Mouse (Mus musculus) regulatory T cell (primary cell): Measurements from ENCODE around the gene Ripor2.

Experiments
- in situ Hi-C: fragments of 300-600 bp; cut with MboI, MseI; formaldehyde crosslinking; loops from one replicate; pipeline ENCODE4 v1.15.1; 2025; ENCODE audit warnings: high pct_unique_total_duplicates

The Ripor2 gene

GRCm38 (mm10) chr13:24581833-24582232 lies at the start of gene Ripor2:
Gene Ripor2 (plus strand): TSS chr13:24582189.
- in situ Hi-C loops = no loop called here

DNA sequence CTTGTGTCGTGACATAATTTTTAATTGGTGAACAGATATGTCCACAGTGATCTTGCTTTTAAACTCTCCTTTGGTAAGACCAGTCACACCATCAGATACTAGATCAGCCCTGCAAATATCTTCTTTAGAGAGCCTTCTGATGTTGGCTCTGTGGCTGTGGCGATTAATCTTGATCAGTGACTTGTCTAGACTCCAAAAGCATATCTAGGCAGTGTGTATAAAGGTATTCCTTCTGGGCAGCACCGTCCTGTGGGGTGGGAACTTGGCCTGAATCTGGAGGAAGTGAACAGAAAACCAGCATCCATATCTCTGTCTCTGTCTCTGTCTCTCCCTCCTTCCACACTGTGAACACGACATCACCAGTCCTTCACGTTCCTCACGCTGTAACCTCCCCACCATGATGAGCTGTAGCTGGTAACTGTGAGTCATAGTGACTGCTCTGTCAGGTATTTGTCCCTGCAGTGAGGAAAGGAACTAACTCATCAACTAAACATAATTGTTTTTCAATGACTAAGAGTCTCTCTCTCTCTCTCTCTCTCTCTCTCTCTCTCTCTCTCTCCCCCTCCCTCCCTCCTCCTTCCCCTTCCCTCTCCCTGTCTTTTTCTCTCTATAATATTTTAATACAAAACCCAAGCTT lies 45.3 kb upstream of the Ripor2 start:
- in situ Hi-C loops = no loop called here

- in situ Hi-C loops = no loop called here
Observed at GRCm38 (mm10) chr13:24538012-24538411, 44.0 kb upstream of the Ripor2 start.

DNA sequence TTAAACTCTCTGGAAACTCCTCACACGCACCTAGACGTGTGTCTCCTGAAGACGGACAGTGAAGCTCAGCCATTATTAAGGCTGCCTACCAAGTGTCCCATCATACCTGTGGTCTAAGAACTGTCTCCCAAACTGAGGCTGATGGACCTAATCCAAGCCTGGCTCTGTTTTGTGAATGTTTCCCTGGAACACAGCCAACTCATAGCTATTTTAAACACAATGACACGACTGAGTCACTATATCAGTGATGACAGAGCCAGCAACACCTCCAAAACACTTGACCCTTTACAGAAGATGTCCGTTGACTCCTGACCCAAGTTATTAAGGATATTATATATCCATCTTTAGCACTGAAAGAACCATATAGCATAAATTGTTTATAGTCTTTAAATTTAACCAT lies 43.0 kb upstream of the Ripor2 start:
- in situ Hi-C loops = no loop called here

- in situ Hi-C loops = loop anchor here (10.0 kb wide), 1 partner anchor 59 kb away; no protein-coding TSS in a partner anchor
Observed at GRCm38 (mm10) chr13:24545677-24546076, 36.3 kb upstream of the Ripor2 start.

DNA sequence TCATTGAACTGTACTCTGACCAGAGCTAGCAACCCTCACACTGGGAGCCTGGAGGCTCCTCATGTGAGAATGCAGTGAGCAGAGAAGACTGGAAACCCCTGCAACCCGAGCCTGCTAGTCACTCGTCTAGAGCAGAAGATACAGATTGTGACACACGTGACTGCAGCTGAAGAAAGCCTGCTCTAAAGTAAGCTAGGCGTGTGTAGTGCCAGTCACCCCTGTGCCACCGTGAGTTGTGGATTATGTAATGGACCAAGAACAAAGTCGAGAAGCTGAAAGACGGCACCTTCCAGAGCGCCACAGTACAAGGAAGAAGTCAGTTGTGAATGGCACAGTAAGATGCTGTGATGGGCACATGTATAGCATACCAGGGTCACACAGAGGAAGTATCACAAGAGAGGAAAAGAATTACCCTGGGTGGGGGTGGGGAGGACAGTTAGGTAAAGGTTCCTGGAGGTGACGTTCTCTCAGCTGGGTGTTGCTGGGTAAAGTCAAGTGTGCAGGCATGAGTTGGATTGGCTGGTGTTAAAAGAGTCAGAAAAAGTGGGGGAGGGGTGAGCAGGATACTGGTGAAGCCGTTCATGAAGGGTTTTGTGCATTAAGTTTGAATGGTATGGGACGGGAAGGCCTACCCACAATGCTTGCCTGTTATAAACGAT lies 35.1 kb upstream of the Ripor2 start:
- in situ Hi-C loops = loop anchor here (10.0 kb wide), 1 partner anchor 58 kb away; no protein-coding TSS in a partner anchor

DNA sequence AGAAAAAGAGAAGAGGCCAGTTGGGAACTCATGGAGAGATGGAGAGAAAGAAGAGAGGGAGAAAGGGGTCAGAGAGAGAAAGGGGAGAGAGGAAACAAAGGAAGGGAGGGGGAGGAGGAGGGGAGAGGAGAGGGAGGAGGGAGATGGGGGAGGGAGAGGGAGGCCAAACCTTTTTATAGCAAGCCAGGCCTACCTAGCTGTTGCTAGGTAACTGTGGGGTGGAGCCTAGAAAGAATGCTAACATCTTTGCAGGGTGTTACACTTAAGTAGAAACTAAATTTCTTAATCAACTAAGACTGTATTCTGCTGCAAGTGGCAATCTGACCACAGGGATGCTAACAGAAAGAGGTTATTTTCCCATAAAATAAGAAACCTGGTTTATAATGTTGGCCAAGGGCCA lies 33.1 kb upstream of the Ripor2 start:
- in situ Hi-C loops = loop anchor here (10.0 kb wide), 1 partner anchor 56 kb away; no protein-coding TSS in a partner anchor

DNA sequence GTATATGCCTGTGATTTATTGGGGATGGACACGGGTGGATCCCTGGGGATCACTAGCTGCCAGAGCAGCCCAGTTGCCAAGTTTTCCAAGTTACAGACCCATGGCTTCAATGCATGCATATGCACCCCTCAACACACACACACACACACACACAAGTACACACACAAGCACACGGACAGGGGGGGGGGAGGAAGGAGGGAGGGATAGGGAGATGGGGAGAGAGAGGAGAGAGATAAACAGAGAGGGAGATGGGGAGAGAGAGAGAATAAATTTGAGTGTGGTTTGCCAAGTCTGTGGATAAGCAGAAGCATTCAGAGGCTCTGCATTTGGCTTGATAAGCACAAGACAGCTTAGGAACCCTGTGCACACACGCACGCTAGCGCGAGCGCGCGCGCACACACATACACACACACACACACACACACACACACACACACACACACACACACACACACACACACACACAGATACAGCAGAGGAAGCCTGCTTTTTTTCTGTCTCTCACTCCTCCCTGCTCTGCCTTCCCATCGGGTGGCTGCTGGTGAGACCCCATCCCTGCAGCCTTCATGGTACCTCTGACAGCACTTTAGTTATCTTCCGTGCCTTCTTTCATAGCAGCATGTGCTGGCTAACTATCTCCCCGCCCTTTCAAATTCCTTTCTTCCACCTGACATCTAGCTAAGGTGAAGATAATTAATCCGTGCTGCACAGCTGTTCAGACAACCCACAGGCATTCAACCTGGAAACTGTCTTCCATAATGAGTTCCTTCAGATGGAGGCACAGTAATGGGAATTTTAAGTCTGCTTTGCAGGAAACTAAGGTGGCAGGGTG lies 30.7 kb upstream of the Ripor2 start:
- in situ Hi-C loops = no loop called here

DNA sequence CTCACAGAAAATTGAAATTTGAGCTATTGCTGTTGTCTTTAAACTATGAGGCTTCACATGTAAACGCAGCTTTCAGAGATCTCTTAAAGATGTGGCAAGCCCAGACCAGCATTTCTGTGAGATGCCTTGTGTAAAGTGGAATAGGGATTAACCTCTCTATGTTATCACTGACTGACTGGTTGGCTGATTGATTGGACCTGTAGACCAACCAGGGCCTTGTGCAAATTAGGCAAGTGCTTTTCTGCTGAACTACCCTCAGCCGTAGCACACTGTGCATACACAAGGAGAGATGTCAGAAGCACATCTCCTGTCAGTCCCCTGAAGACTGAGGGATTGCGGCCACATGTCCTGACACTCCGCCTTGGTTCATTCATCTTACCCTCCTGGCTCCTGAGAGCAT lies 29.9 kb upstream of the Ripor2 start:
- in situ Hi-C loops = no loop called here

- in situ Hi-C loops = no loop called here
Observed at GRCm38 (mm10) chr13:24561391-24561790, 20.6 kb upstream of the Ripor2 start.

GRCm38 (mm10) chr13:24564706-24565105 lies 17.3 kb upstream of the Ripor2 start:
- in situ Hi-C loops = no loop called here

GRCm38 (mm10) chr13:24565230-24565949 lies 16.6 kb upstream of the Ripor2 start:
- in situ Hi-C loops = no loop called here

DNA sequence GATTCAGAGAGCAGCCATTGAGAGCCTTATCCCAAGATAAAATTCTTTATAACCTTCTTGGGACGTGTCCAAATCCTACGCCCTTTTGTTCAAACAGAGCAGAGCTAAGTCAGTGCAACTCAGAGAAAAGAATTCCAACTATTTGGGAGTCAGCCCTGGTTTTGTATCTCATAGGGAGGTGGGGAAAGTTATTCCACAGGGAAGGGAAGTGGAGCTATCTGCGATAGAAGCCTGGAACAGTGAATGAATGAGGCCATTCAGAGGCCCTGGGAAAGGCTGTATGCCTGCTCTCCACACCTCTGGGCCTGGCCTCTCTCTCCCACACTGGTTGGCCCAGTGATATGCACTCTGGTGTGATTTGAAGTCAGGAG lies 16.1 kb upstream of the Ripor2 start:
- in situ Hi-C loops = no loop called here

DNA sequence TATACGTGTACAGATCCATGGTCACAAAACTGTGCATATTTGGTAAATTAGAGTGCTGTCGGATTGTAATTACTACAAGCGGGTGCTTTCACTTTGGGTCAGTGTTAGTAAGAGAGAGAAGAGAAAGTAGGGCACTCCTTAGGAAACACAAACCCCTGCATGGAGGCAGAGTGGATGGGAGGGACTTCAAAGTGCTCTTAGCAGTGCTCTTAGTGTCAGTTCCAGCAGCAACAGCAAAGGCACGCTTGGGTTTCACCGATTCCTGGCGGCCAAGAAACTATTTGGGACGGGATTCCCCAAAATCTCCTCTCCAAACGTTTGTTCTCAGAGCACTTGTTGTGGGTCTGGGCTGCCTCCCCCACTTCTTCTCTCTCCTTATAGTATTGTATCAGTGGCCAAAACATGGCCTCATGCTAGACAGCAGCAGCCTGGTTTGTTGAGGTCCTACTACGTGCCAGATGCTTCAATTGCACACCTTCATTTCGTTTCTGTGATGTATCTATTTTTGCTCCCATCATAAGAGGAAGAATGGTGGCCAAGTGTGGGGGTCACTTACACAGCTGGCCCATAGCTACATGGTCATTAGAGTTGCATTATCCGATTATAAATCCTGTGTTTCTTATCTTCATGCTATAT lies 14.7 kb upstream of the Ripor2 start:
- in situ Hi-C loops = no loop called here

- in situ Hi-C loops = no loop called here
Observed at GRCm38 (mm10) chr13:24569066-24569465, 12.9 kb upstream of the Ripor2 start.

GRCm38 (mm10) chr13:24570716-24571115 lies 11.3 kb upstream of the Ripor2 start:
- in situ Hi-C loops = no loop called here

GRCm38 (mm10) chr13:24571906-24572305 lies 10.1 kb upstream of the Ripor2 start:
- in situ Hi-C loops = no loop called here

GRCm38 (mm10) chr13:24575126-24575525 lies 6.9 kb upstream of the Ripor2 start:
- in situ Hi-C loops = no loop called here

- in situ Hi-C loops = no loop called here
Observed at GRCm38 (mm10) chr13:24576338-24577119, 5.5 kb upstream of the Ripor2 start.

- in situ Hi-C loops = no loop called here
Observed at GRCm38 (mm10) chr13:24578317-24578716, 3.7 kb upstream of the Ripor2 start.

DNA sequence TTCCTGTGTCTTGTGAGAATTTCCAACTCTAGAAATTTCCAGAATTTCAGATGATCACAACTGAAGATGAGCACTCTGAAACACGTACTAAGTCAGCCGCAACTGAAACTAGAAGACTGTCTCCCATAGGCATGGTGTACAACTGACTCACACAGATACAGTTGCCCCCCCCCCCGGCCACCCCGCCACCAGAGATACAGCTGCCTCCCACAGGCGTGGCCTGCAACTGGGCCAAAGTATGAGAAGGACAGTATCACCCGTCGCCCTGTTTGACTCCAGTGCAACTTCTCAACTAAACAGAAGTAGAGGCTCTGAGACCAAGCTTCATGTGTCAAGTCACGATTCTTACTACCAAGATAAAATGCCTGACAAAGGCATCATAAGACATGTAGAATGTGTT lies 1.2 kb upstream of the Ripor2 start:
- in situ Hi-C loops = no loop called here
